Mouse (Mus musculus) MEL (cell line): Measurements from ENCODE around the gene Slc29a3. TPM values are rescaled to one million over a fixed set of nuclear protein-coding genes. Genes with fewer than 3 reads are reported as not detected.
"Not testable (repeated sequence)": the region's sequence is repeated elsewhere in the genome, so short reads cannot be mapped to it uniquely, and the experiment has no call there.

Experiments used
- DNase-seq: peaks from one replicate; pipeline ENCODE4 v3.0.0; 2011; ENCODE audit warnings: low read depth, low spot score
- H3K27ac ChIP-seq: 2 replicates; pipeline ENCODE4 v1.5.1; 2012; ENCODE audit warnings: low read depth, mild to moderate bottlenecking, control low read depth, low read length, moderate library complexity; ENCODE audit not compliant: control insufficient read depth
- H3K27me3 ChIP-seq, 2 experiments: fragments of 150-350 bp in 1 of 2; sonication (generic) in 1 of 2; 2 replicates each; pipeline ENCODE4 v1.6.1; 2012; ENCODE audit warnings: low read length in 2 of 2, mild to moderate bottlenecking in 2 of 2, improper control_type of control experiment in 1 of 2, moderate library complexity in 1 of 2; ENCODE audit not compliant: insufficient read depth in 2 of 2, control insufficient read depth in 1 of 2
- H3K36me3 ChIP-seq, 2 experiments: 2 replicates each; pipeline ENCODE4 v1.6.1; 2012 to 2014; ENCODE audit warnings: low read length in 2 of 2, improper control_type of control experiment in 1 of 2, inconsistent platforms in 1 of 2, mild to moderate bottlenecking in 1 of 2; ENCODE audit not compliant: insufficient read depth in 2 of 2, control insufficient read depth in 1 of 2
- H3K4me1 ChIP-seq, 2 experiments: fragments of 150-350 bp in 1 of 2; sonication (generic) in 1 of 2; 2 replicates each; pipeline ENCODE4 v1.6.1; 2012; ENCODE audit warnings: low read length in 2 of 2, improper control_type of control experiment in 1 of 2, mild to moderate bottlenecking in 1 of 2; ENCODE audit not compliant: insufficient read depth in 2 of 2, control insufficient read depth in 1 of 2
- H3K4me3 ChIP-seq, 2 experiments: fragments of 150-350 bp in 1 of 2; sonication (generic) in 1 of 2; 2 replicates each; pipeline ENCODE4 v1.5.1; 2012; ENCODE audit warnings: low read depth in 2 of 2, low read length in 2 of 2, mild to moderate bottlenecking in 2 of 2, moderate library complexity in 2 of 2, control low read depth in 1 of 2, improper control_type of control experiment in 1 of 2; ENCODE audit not compliant: control insufficient read depth in 1 of 2, insufficient read depth in 1 of 2
- H3K79me2 ChIP-seq: 2 replicates; pipeline ENCODE4 v1.6.1; 2012; ENCODE audit warnings: mild to moderate bottlenecking, low read length, moderate library complexity; ENCODE audit not compliant: control insufficient read depth, poor library complexity, insufficient read depth
- H3K9ac ChIP-seq: 2 replicates; pipeline ENCODE4 v1.6.1; 2012; ENCODE audit warnings: low read depth, mild to moderate bottlenecking, control low read depth, low read length, moderate library complexity; ENCODE audit not compliant: control insufficient read depth, poor library complexity, severe bottlenecking
- H3K9me3 ChIP-seq: fragments of 150-350 bp; sonication (generic); replicated peaks from 2 replicates; pipeline ENCODE4 v1.6.1; 2012; ENCODE audit warnings: mild to moderate bottlenecking, low read length, improper control_type of control experiment, moderate library complexity; ENCODE audit not compliant: insufficient read depth
- CHD1 ChIP-seq: IDR thresholded peaks from 2 replicates; pipeline ENCODE4 v1.6.1; 2012; ENCODE audit warnings: low read depth, mild to moderate bottlenecking, inconsistent platforms, low read length, improper control_type of control experiment
- CHD2 ChIP-seq: IDR thresholded peaks from 2 replicates; pipeline ENCODE4 v1.6.1; 2011; ENCODE audit warnings: low read length, improper control_type of control experiment
- ELF1 ChIP-seq: IDR thresholded peaks from 2 replicates; pipeline ENCODE4 v1.6.1; 2014; ENCODE audit warnings: low read depth, mild to moderate bottlenecking, inconsistent platforms, low read length, improper control_type of control experiment, moderate library complexity
- ETS1 ChIP-seq: IDR thresholded peaks from 2 replicates; pipeline ENCODE4 v1.6.1; 2012; ENCODE audit warnings: low read depth, mild to moderate bottlenecking, inconsistent platforms, low read length, improper control_type of control experiment, moderate library complexity
- GABPA ChIP-seq: IDR thresholded peaks from 2 replicates; pipeline ENCODE4 v1.6.1; 2012; ENCODE audit warnings: low read depth, mild to moderate bottlenecking, inconsistent platforms, low read length, improper control_type of control experiment, moderate library complexity
- GATA1 ChIP-seq: IDR thresholded peaks from 2 replicates; pipeline ENCODE4 v1.6.1; 2011; ENCODE audit warnings: low read depth, low read length, improper control_type of control experiment
- KAT2A ChIP-seq: conservative IDR thresholded peaks from 2 replicates; pipeline ENCODE4 v1.6.1; 2012; ENCODE audit warnings: low read depth, low read length, improper control_type of control experiment, inconsistent platforms
- MAFK ChIP-seq: IDR thresholded peaks from 2 replicates; pipeline ENCODE4 v1.6.1; 2011; ENCODE audit warnings: low read depth, mild to moderate bottlenecking, low read length, improper control_type of control experiment, borderline replicate concordance
- MAX ChIP-seq: IDR thresholded peaks from 2 replicates; pipeline ENCODE4 v1.6.1; 2011; ENCODE audit warnings: low read length, improper control_type of control experiment
- MAZ ChIP-seq: IDR thresholded peaks from 2 replicates; pipeline ENCODE4 v1.6.1; 2012; ENCODE audit warnings: low read depth, mild to moderate bottlenecking, inconsistent platforms, low read length, improper control_type of control experiment
- POLR2A ChIP-seq, 2 experiments: IDR thresholded peaks; 2 replicates each; pipeline ENCODE4 v1.6.1; 2011 to 2012; ENCODE audit warnings: low read length in 2 of 2, mild to moderate bottlenecking in 2 of 2, control low read depth in 1 of 2, improper control_type of control experiment in 1 of 2, low read depth in 1 of 2, moderate library complexity in 1 of 2; ENCODE audit not compliant: control insufficient read depth in 1 of 2, insufficient read depth in 1 of 2, poor library complexity in 1 of 2
- POLR2AphosphoS2 ChIP-seq: IDR thresholded peaks from 2 replicates; pipeline ENCODE4 v1.6.1; 2011; ENCODE audit warnings: low read length, improper control_type of control experiment
- POLR2AphosphoS5 ChIP-seq: IDR thresholded peaks from 2 replicates; pipeline ENCODE4 v1.6.1; 2012; ENCODE audit warnings: low read depth, borderline replicate concordance, mild to moderate bottlenecking, inconsistent platforms, low read length, moderate library complexity, mixed read lengths
- RAD21 ChIP-seq: IDR thresholded peaks from 2 replicates; pipeline ENCODE4 v1.6.1; 2011; ENCODE audit warnings: mild to moderate bottlenecking, low read depth, low read length, improper control_type of control experiment
- RCOR1 ChIP-seq: IDR thresholded peaks from 2 replicates; pipeline ENCODE4 v1.6.1; 2012; ENCODE audit warnings: low read depth, mild to moderate bottlenecking, inconsistent platforms, low read length, improper control_type of control experiment
- SIN3A ChIP-seq: IDR thresholded peaks from 2 replicates; pipeline ENCODE4 v1.6.1; 2012; ENCODE audit warnings: low read length, improper control_type of control experiment, inconsistent platforms
- TAL1 ChIP-seq: IDR thresholded peaks from 2 replicates; pipeline ENCODE4 v1.6.1; 2012; ENCODE audit warnings: mild to moderate bottlenecking, inconsistent platforms, low read length, moderate library complexity, mixed read lengths
- TBP ChIP-seq: IDR thresholded peaks from 2 replicates; pipeline ENCODE4 v1.8.0; 2011; ENCODE audit warnings: low read depth, low read length, improper control_type of control experiment
- UBTF ChIP-seq: IDR thresholded peaks from 2 replicates; pipeline ENCODE4 v1.6.1; 2012; ENCODE audit warnings: low read depth, mild to moderate bottlenecking, inconsistent platforms, low read length, improper control_type of control experiment, moderate library complexity, borderline replicate concordance; ENCODE audit not compliant: insufficient read depth
- ZC3H11A ChIP-seq: IDR thresholded peaks from 2 replicates; pipeline ENCODE4 v1.6.1; 2012; ENCODE audit warnings: low read depth, mild to moderate bottlenecking, inconsistent platforms, low read length, improper control_type of control experiment
- polyA plus RNA-seq, 2 experiments: library from polyadenylated mRNA; stranded (reverse) in 1 of 2; unstranded in 1 of 2; fragments of >175 nt in 1 of 2; fragments of >200 nt in 1 of 2; gene quantifications; 2 replicates each; pipeline versions ENCODE4 v1.2.1 to v1.2.4; 2012; ENCODE audit warnings: low replicate concordance in 2 of 2, low read depth in 1 of 2; ENCODE audit not compliant: insufficient read length in 2 of 2, insufficient read depth in 1 of 2, missing spikeins in 1 of 2
- total RNA-seq: library from RNA; depleted of rRNA; stranded (reverse); fragments of 300-350 nt; gene quantifications from 2 replicates; pipeline ENCODE4 v1.2.3, GENCODE M21; 2012

The Slc29a3 gene
- total and polyA plus RNA-seq, 3 experiments = 2.4 to 46.0 (median 7.7) TPM

DNA sequence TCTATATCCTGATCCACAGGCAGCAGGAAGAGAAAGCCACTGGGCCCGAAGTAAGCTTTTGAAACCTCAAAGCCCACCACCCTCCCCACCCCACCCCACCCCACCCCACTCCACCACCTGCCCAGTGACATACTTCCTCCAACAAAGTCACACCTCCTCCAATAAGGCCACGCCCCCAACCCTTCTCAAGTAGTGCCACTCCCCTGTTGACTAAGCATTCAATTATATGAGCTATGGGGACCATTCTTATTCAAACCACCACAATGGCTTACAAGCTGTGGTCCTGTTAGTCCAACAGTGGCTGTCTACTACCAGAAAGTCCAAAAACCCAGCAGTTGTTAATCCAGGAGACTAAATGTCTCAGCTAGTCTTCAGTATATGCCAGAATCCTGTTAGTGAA is 34.1 kb downstream of the Slc29a3 start:
- H3K4me3 ChIP-seq = no peak overlapping the region
- no peak for DNase-seq
- no peaks in the 10 kb centered on the region for H3K36me3 ChIP-seq
- H3K4me1 ChIP-seq = no peaks in the 10 kb centered on the region
- no peaks in the 10 kb centered on the region for H3K27me3 ChIP-seq
- no peak overlapping the region for H3K27ac ChIP-seq
- H3K9me3 ChIP-seq = no peaks in the 10 kb centered on the region
- no peak overlapping the region for H3K9ac ChIP-seq
- TF ChIP-seq TBP (no peak), MAFK (no peak), CHD2 (no peak), SIN3A (no peak), MAX (no peak), POLR2A (IDR thresholded peaks at IDR 0.05; ENCODE audit: control insufficient read depth in 1 of 2, insufficient read depth in 1 of 2, low read depth in 1 of 2, low read length in 2 of 2, poor library complexity in 1 of 2) (no peak), POLR2AphosphoS5 (no peak), UBTF (no peak), ZC3H11A (no peak), RCOR1 (no peak), ETS1 (no peak), CHD1 (no peak), GABPA (no peak), MAZ (no peak)
- H3K79me2 ChIP-seq = no peaks in the 10 kb centered on the region

DNA sequence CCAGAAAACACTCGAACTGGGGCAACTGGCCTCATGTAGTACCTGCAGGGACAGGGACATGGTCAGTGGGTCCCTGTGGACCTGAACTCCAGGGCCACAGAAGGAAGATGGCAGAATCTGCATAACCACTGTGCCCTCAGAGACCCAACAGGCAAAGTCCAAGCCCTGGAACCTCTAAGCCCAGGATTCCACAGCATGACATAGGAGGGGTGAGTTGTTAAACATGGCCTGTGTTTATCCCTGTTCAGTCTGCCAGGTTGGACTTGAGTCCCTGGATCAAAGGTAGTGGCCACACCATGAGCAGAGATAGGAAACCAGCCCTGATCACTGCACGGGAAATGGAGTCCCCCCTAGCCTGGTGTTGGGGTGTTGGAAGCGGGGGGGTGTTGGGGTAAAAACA is 36.1 kb downstream of the Slc29a3 start:
- no peaks in the 10 kb centered on the region for H3K4me1 ChIP-seq
- H3K27me3 ChIP-seq = no peaks in the 10 kb centered on the region
- no peaks in the 10 kb centered on the region for H3K9me3 ChIP-seq
- no peaks in the 10 kb centered on the region for H3K79me2 ChIP-seq
- no peak overlapping the region for H3K4me3 ChIP-seq
- no peaks in the 10 kb centered on the region for H3K36me3 ChIP-seq
- no peak overlapping the region for H3K9ac ChIP-seq
- H3K27ac ChIP-seq = no peak overlapping the region
- TF ChIP-seq CHD2 (no peak), ZC3H11A (no peak), TAL1 (no peak), POLR2AphosphoS2 (no peak), ELF1 (no peak), UBTF (no peak), KAT2A (no peak), GATA1 (no peak), MAX (no peak), RAD21 (no peak)
- no peak for DNase-seq

DNA sequence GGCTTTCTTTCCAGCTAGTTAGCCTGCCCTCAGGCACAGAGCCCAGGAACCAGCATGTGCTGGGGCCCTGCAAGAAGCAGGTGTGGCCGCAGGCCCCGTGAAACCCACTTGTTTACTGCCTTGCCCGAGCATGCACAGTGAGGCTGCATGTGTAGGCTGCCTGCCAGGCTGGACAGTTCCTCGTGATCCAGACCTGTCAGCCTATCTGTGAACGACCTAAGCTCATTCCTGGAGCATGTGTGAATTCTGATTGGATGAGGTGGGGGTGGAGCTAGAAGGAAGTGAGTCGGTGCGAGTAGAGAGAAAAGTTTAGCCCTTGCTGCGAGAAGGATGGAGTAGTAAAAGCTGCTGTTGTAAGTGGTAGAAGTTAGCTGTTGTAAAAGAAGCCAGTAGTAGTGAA is 40.3 kb downstream of the Slc29a3 start:
- not testable (repeated sequence) for H3K4me3 ChIP-seq, H3K4me1 ChIP-seq, H3K9ac ChIP-seq, H3K27me3 ChIP-seq, H3K36me3 ChIP-seq, H3K79me2 ChIP-seq, H3K27ac ChIP-seq, H3K9me3 ChIP-seq, DNase-seq
